ENCODE assay signal across 31 mouse cellular contexts in genomic region chr5:75699081-75699480, GRCm38 (mm10).
DNase-seq lines count a peak whose midpoint lies in the region; ATAC-seq lines count a peak whose summit lies in the region.
"Had no signal": no experiment of that assay in that cellular context is flagged by ENCODE, and none has a peak within 500 bp of the region (broad histone marks: within the 10 kb centered on the region; RNA-seq: fewer than 3 reads in every experiment).

No protein-coding gene starts in this region.

- no peaks in the 10 kb centered on the region for H3K27me3 ChIP-seq in hindbrain, embryonic 16.5 days (replicated peaks; ENCODE audit: control insufficient read depth, insufficient read depth, low read length)
- no peaks in the 10 kb centered on the region for H3K27me3 ChIP-seq in hindbrain, embryonic 14.5 days (ENCODE audit: control insufficient read depth, insufficient read depth, low read length)
- H3K27me3 ChIP-seq in midbrain, embryonic 10.5 days (ENCODE audit: low read depth, poor library complexity, severe bottlenecking), result 0 out of 2 replicates have a peak, but pooled peaks cover 7% of the 10 kb centered on the region
- no peaks in the 10 kb centered on the region for H3K27me3 ChIP-seq in midbrain, embryonic 14.5 days (ENCODE audit: control insufficient read depth, insufficient read depth, low read length)
- H3K27me3 ChIP-seq: embryonic facial prominence, embryonic 13.5 days; heart, embryonic 12.5 days; heart, embryonic 15.5 days; hindbrain, embryonic 15.5 days had no signal

- intact Hi-C loops in heart, postnatal 14 days (cut with DNase I), result no loop called here

- no peak for ATAC-seq in hindbrain, embryonic 16.5 days
- ATAC-seq in hindbrain, embryonic 14.5 days (ENCODE audit: low FRiP score), result no peak
- no peak for ATAC-seq in midbrain, embryonic 14.5 days (ENCODE audit: low FRiP score, low TSS enrichment)
- ATAC-seq: activated CD4-positive, CD25-positive, alpha-beta regulatory T cell, adult 4 months; inflammation-experienced regulatory T-cells, adult 6 months; intestine, embryonic 16.5 days had no signal

- DNase-seq in heart, adult 11 months, result peak; percentile 68
- DNase-seq in heart, postnatal 14 days, result no peak
- no peak for DNase-seq in hindbrain, embryonic 14.5 days (ENCODE audit: low spot score)
- no peak for DNase-seq in midbrain, embryonic 10.5 days (ENCODE audit: low spot score)
- DNase-seq in midbrain, embryonic 14.5 days, result no peak
- peak; percentile 55 for DNase-seq in gonadal fat pad, adult 2 months (ENCODE audit: low read depth)
- DNase-seq: adrenal gland, adult 8-10 months; adrenal gland, postnatal 25 days; B cell, adult 2 months; cerebellum, adult 11-12 months; cerebellum, adult 8-10 months; cerebellum, postnatal 10 days; cerebellum, postnatal 36 days; embryo, embryonic 11 days; gastrocnemius, adult 2 months; gastrocnemius, postnatal 14 days; heart, adult 2 months; heart, postnatal 10 days; heart, postnatal 4 days; kidney, adult 18-20 months had no signal

- H3K36me3 ChIP-seq in hindbrain, embryonic 16.5 days (ENCODE audit: control insufficient read depth, insufficient read depth, low read length), result no peaks in the 10 kb centered on the region
- no peaks in the 10 kb centered on the region for H3K36me3 ChIP-seq in hindbrain, embryonic 14.5 days (replicated peaks; ENCODE audit: control insufficient read depth, insufficient read depth)
- no peaks in the 10 kb centered on the region for H3K36me3 ChIP-seq in midbrain, embryonic 10.5 days
- no peaks in the 10 kb centered on the region for H3K36me3 ChIP-seq in midbrain, embryonic 14.5 days (ENCODE audit: control insufficient read depth, insufficient read depth, low read length)
- H3K36me3 ChIP-seq: embryonic facial prominence, embryonic 10.5 days; embryonic facial prominence, embryonic 13.5 days; forebrain, embryonic 12.5 days; heart, embryonic 12.5 days; heart, embryonic 15.5 days; hindbrain, embryonic 15.5 days had no signal

- no peak overlapping the region for H3K9ac ChIP-seq in hindbrain, embryonic 16.5 days (ENCODE audit: low read depth, low read length)
- no peak overlapping the region for H3K9ac ChIP-seq in hindbrain, embryonic 14.5 days
- H3K9ac ChIP-seq in midbrain, embryonic 14.5 days (replicated peaks; ENCODE audit: low read length), result no peak overlapping the region
- H3K9ac ChIP-seq: embryonic facial prominence, embryonic 13.5 days; forebrain, embryonic 12.5 days; heart, embryonic 12.5 days; heart, embryonic 15.5 days; hindbrain, embryonic 15.5 days had no signal

- H3K4me3 ChIP-seq in hindbrain, embryonic 16.5 days (ENCODE audit: low read length), result no peak overlapping the region
- no peak overlapping the region for H3K4me3 ChIP-seq in hindbrain, embryonic 14.5 days (replicated peaks; ENCODE audit: low read length)
- no peak overlapping the region for H3K4me3 ChIP-seq in midbrain, embryonic 10.5 days
- H3K4me3 ChIP-seq in midbrain, embryonic 14.5 days (replicated peaks; ENCODE audit: low read depth, low read length), result no peak overlapping the region
- H3K4me3 ChIP-seq: embryonic facial prominence, embryonic 10.5 days; embryonic facial prominence, embryonic 13.5 days; erythroblast, embryonic 14.5 days; forebrain, embryonic 12.5 days; gastrocnemius, adult 2 months; heart, adult 2 months; heart, embryonic 12.5 days; heart, embryonic 15.5 days; hindbrain, embryonic 15.5 days had no signal

- H3K4me1 ChIP-seq in hindbrain, embryonic 16.5 days (ENCODE audit: control insufficient read depth, insufficient read depth, low read depth, low read length), result no peaks in the 10 kb centered on the region; the same call in none of the 2 replicates
- no peaks in the 10 kb centered on the region for H3K4me1 ChIP-seq in hindbrain, embryonic 14.5 days (replicated peaks; ENCODE audit: control insufficient read depth, insufficient read depth, low read length)
- peaks cover 13% of the 10 kb centered on the region for H3K4me1 ChIP-seq in midbrain, embryonic 10.5 days
- H3K4me1 ChIP-seq in midbrain, embryonic 14.5 days (ENCODE audit: control insufficient read depth, insufficient read depth, low read length), result 0 out of 2 replicates have a peak, but pooled peaks cover 8% of the 10 kb centered on the region
- H3K4me1 ChIP-seq: heart, embryonic 12.5 days; hindbrain, embryonic 15.5 days had no signal

- H3K9me3 ChIP-seq in hindbrain, embryonic 16.5 days (ENCODE audit: control insufficient read depth, low read length), result no peaks in the 10 kb centered on the region
- H3K9me3 ChIP-seq in hindbrain, embryonic 14.5 days (ENCODE audit: control insufficient read depth, low read length), result peaks cover 10% of the 10 kb centered on the region; the same call in 1 of the 2 replicates
- no peaks in the 10 kb centered on the region; the same call in 1 of the 2 replicates for H3K9me3 ChIP-seq in midbrain, embryonic 10.5 days (replicated peaks)
- H3K9me3 ChIP-seq in midbrain, embryonic 14.5 days (ENCODE audit: control insufficient read depth, low read length), result no peaks in the 10 kb centered on the region; the same call in 1 of the 2 replicates
- H3K9me3 ChIP-seq: embryonic facial prominence, embryonic 10.5 days; embryonic facial prominence, embryonic 13.5 days; heart, embryonic 15.5 days had no signal

- H3K27ac ChIP-seq in hindbrain, embryonic 16.5 days (ENCODE audit: low read depth, low read length), result no peak overlapping the region; the same call in 1 of the 2 replicates
- no peak overlapping the region for H3K27ac ChIP-seq in hindbrain, embryonic 14.5 days
- H3K27ac ChIP-seq in midbrain, embryonic 10.5 days (replicated peaks), result 0 out of 2 replicates have a peak overlapping the region, but pooled peaks have one; percentile 6
- H3K27ac ChIP-seq in midbrain, embryonic 14.5 days (replicated peaks; ENCODE audit: low read depth, low read length), result no peak overlapping the region
- H3K27ac ChIP-seq: embryonic facial prominence, embryonic 10.5 days; embryonic facial prominence, embryonic 13.5 days; forebrain, embryonic 12.5 days; gastrocnemius, adult 2 months; heart, adult 2 months; heart, embryonic 15.5 days; hindbrain, embryonic 15.5 days had no signal

- peak overlapping the region; percentile 19 for H3K4me2 ChIP-seq in hindbrain, embryonic 16.5 days (ENCODE audit: low read length)
- H3K4me2 ChIP-seq in hindbrain, embryonic 14.5 days (replicated peaks), result no peak overlapping the region
- H3K4me2 ChIP-seq in midbrain, embryonic 14.5 days (ENCODE audit: low read length), result no peak overlapping the region
- H3K4me2 ChIP-seq: embryonic facial prominence, embryonic 13.5 days; forebrain, embryonic 12.5 days; heart, embryonic 12.5 days; heart, embryonic 15.5 days; hindbrain, embryonic 15.5 days had no signal

- 65% methylated on average over 7 of the region's 7 CpGs for WGBS in hindbrain, embryonic 16.5 days
- WGBS in hindbrain, embryonic 14.5 days, result 83% methylated on average over 7 of the region's 7 CpGs
- WGBS in midbrain, embryonic 10.5 days, result 88% methylated on average over 7 of the region's 7 CpGs
- WGBS in midbrain, embryonic 14.5 days, result 78% methylated on average over 7 of the region's 7 CpGs

Comparison
In these comparisons a context has a peak if more than half of its experiments do, and no peak if none do; other contexts are left out.
1. DNase-seq: peak in heart, adult 11 months (single experiment) and gonadal fat pad, adult 2 months (single experiment); none in heart, postnatal 14 days (0 of 2), hindbrain, embryonic 14.5 days (single experiment), midbrain, embryonic 10.5 days (single experiment) and midbrain, embryonic 14.5 days (single experiment).